Mouse (Mus musculus) lung, embryonic 15.5 days (tissue): ENCODE data around the gene Fh1. TPM values are rescaled to one million over a fixed set of nuclear protein-coding genes. Genes with fewer than 3 reads are reported as not detected.

Source experiments
- ATAC-seq: fragments of 200-750 bp; cut with Nextera tagmentation; 2 replicates; pipeline ENCODE4 v1.8.0; 2017; ENCODE audit warnings: moderate number of reproducible peaks, borderline replicate concordance; ENCODE audit not compliant: low FRiP score, low TSS enrichment; ENCODE audit errors: extremely low read depth
- H3K27ac ChIP-seq: fragments of 300-500 bp; sonication (generic); 2 replicates; pipeline ENCODE4 v1.5.1; 2015; ENCODE audit warnings: moderate library complexity, mild to moderate bottlenecking, inconsistent platforms
- H3K27me3 ChIP-seq: fragments of 300-500 bp; sonication (generic); 2 replicates; pipeline ENCODE4 v1.6.1; 2015; ENCODE audit warnings: inconsistent platforms
- H3K36me3 ChIP-seq: fragments of 300-500 bp; sonication (generic); 2 replicates; pipeline ENCODE4 v1.6.1; 2015; ENCODE audit warnings: inconsistent platforms
- H3K4me1 ChIP-seq: fragments of 300-500 bp; sonication (generic); 2 replicates; pipeline ENCODE4 v1.6.1; 2015; ENCODE audit warnings: inconsistent platforms
- H3K4me2 ChIP-seq: fragments of 300-500 bp; sonication (generic); 2 replicates; pipeline ENCODE4 v1.6.1; 2015; ENCODE audit warnings: inconsistent platforms, mild to moderate bottlenecking, moderate library complexity
- H3K4me3 ChIP-seq: fragments of 300-500 bp; sonication (generic); 2 replicates; pipeline ENCODE4 v1.5.1; 2015; ENCODE audit warnings: mild to moderate bottlenecking, inconsistent platforms
- H3K9ac ChIP-seq: fragments of 300-500 bp; sonication (generic); 2 replicates; pipeline ENCODE4 v1.6.1; 2015; ENCODE audit warnings: inconsistent platforms
- H3K9me3 ChIP-seq: fragments of 300-500 bp; sonication (generic); 2 replicates; pipeline ENCODE4 v1.6.1; 2016; ENCODE audit warnings: inconsistent platforms
- WGBS: fragments of 180-500 bp; shearing (Covaris S2); methylation state at CpG from one replicate; pipeline ENCODE4 v1.1.7; 2015; 5-methylcytosine and 5-hydroxymethylcytosine counted together
- polyA plus RNA-seq: library from polyadenylated mRNA; unstranded; fragments of >200 nt; fragmentation: Nextera tagmentation; extraction: Ambion mirVana; gene quantifications from 2 replicates; pipeline ENCODE4 v1.2.1, GENCODE M21; 2015

Gene Fh1
- polyA plus RNA-seq, 1 experiment from 2014 or later: 109 TPM

DNA sequence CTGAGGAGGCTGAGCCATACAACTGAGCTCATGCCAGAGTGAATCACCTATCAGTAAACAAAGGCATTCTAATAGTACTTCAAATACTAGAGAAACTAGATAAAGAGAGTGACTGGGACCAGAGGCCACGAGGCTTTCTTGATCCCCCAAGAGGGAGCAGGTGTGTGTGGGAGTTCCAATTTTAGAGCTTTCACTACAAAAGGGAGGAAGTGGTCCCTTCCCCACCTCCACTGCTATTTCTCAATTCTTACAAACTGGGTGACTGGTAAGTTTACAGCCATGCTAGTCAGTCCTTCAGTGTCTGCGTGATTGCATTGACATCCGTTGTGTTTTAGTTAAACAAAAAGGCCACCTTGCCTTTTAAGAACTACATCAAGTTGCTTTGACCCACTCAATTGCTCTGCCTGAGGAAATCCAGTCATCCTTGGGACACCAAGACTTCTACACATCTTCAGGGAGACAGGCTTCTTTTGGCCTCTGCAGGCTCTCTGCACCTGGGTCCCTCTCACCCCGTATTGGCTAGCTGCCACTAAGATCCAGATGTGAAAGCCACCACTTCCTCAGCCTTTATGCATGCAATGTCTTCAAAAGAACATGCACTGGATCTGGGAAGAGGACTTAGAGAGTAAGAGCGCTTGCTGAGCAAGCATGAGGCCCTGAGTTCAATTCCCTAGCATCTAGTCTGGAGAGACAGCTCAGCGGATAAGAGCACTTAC is 15.2 kb upstream of the Fh1 start:
- ATAC-seq: no peak
- H3K4me1 ChIP-seq: no peaks in the 10 kb centered on the region
- 71% methylated on average over 6 of the region's 6 CpGs for WGBS

DNA sequence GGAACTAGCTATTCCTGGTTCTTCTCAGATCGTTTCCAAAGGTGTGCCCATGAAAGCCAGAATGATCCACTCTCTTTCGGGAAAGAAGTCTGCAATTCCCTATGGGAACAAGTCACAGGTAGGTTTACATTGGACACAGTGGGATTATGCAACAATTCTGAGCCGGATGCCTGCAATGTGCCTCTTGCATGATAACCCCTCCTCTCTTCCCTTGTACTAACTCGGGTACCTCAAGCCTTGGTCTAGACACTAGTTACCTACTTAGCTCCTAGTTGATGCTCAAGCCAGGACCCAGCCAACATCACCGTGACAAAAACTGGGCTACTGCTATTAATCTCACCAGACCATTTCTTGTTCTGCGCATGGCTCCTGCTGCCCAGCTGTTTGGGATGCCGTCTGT is 13.6 kb upstream of the Fh1 start:
- 78% methylated on average over 7 of the region's 7 CpGs for WGBS

More for the DNA sequence above, 15.2 kb upstream of the Fh1 start:
- no peak overlapping the region for H3K4me2 ChIP-seq
- no peak overlapping the region for H3K27ac ChIP-seq
- no peaks in the 10 kb centered on the region for H3K27me3 ChIP-seq
- no peaks in the 10 kb centered on the region for H3K9me3 ChIP-seq
- no peak overlapping the region for H3K9ac ChIP-seq
- H3K36me3 ChIP-seq: no peaks in the 10 kb centered on the region
- no peak overlapping the region for H3K4me3 ChIP-seq

DNA sequence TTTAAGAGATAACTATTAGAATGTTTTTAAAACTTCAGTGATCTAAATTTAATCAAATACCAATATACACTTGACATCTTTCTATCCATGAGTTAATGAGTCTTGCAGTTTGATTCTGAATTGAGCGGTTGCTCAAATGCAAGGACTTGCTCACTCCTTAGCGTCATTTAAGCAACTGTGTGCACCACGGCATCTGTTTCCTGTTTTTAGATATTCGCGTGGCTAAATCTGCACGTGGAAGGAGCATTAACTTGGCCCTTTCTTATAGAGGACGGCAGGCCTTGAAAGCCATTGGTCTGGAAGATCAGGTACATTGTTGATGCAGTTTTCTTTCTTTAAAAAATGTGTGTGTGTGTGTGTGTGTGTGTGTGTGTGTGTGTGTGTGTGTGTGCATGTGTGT is 12.2 kb upstream of the Fh1 start:
- H3K4me1 ChIP-seq: no peaks in the 10 kb centered on the region
- no peak overlapping the region for H3K9ac ChIP-seq
- WGBS: 68% methylated on average over 7 of the region's 7 CpGs
- no peak overlapping the region for H3K4me3 ChIP-seq
- no peak overlapping the region for H3K27ac ChIP-seq
- no peaks in the 10 kb centered on the region for H3K9me3 ChIP-seq
- no peak overlapping the region for H3K4me2 ChIP-seq
- ATAC-seq: no peak
- H3K27me3 ChIP-seq: no peaks in the 10 kb centered on the region
- no peaks in the 10 kb centered on the region for H3K36me3 ChIP-seq

More for the DNA sequence above, 13.6 kb upstream of the Fh1 start:
- no peak overlapping the region for H3K27ac ChIP-seq
- H3K4me2 ChIP-seq: no peak overlapping the region
- no peak overlapping the region for H3K9ac ChIP-seq
- H3K9me3 ChIP-seq: no peaks in the 10 kb centered on the region
- no peaks in the 10 kb centered on the region for H3K27me3 ChIP-seq
- ATAC-seq: no peak
- H3K36me3 ChIP-seq: no peaks in the 10 kb centered on the region
- H3K4me1 ChIP-seq: no peaks in the 10 kb centered on the region
- no peak overlapping the region for H3K4me3 ChIP-seq

DNA sequence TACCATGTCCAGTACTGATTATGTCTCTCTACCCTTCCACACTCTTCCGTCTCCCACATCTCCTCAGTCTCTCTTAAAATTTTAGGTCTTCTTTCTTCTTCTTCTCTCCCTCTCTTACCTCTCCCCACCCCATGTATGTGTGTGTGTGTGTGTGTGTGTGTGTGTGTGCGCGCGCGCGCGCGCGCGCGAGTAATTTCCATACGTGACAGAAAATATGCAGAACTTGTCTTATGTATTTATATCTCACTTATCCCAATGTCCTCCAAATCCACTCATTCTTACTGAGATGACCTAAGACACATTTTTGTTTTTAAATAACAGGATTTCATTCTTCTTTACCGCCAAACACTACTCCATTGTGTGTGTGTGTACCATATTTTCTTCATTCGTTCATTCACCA is 7.0 kb upstream of the Fh1 start:
- no peak overlapping the region for H3K9ac ChIP-seq
- no peaks in the 10 kb centered on the region for H3K27me3 ChIP-seq
- WGBS: 95% methylated on average over 14 of the region's 14 CpGs
- H3K4me3 ChIP-seq: no peak overlapping the region
- H3K27ac ChIP-seq: no peak overlapping the region
- H3K9me3 ChIP-seq: no peaks in the 10 kb centered on the region
- H3K36me3 ChIP-seq: no peaks in the 10 kb centered on the region
- no peak for ATAC-seq
- no peaks in the 10 kb centered on the region for H3K4me1 ChIP-seq
- H3K4me2 ChIP-seq: no peak overlapping the region

DNA sequence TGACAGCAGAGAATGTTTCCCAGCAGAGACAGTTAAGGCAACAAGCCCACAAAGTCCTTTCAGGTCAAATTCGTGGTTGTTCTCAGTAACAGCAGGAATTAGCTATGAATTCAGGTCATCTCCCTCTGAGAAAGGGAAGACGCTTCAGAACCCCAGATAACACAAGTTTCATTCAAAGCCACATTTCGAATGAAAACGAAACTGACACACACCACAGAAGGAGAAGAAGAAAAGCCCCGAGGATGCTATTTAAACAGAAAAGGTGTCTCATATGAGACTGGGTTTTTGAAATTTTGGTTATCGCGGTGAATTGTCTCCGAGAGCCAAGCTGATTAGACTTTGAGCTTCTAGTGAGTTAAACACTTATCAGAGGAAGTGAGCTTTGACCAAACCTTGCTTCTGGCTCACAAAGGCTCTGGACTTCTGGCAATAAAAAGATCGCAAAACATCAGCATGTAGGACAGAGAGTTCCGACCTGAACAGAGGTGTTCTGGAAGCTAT is 6.3 kb upstream of the Fh1 start:
- Histone ChIP-seq H3K9me3 (no peaks in the 10 kb centered on the region), H3K9ac (no peak overlapping the region), H3K4me3 (no peak overlapping the region), H3K27ac (no peak overlapping the region), H3K4me1 (no peaks in the 10 kb centered on the region), H3K4me2 (no peak overlapping the region), H3K27me3 (no peaks in the 10 kb centered on the region), H3K36me3 (no peaks in the 10 kb centered on the region)
- 72% methylated on average over 10 of the region's 10 CpGs for WGBS
- ATAC-seq: no peak

DNA sequence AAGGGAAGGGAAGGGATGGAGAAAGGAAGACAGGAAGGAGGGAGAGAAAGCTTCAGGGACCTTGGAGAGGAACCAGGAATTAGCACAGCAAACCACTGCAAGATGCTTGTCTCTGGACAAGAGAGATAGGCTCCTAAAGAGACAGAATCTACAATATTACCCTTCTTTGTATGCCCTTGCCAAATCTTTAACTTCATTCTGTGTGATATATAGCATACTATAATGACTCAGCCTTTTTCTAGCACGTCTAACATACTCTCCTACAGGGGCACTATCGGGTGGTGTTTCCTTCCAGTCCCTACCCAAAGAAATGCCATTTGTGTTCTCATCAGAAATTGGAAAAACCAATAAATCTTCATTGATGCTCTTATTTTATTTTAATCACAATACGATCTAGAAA is 5.6 kb upstream of the Fh1 start:
- no peak overlapping the region for H3K27ac ChIP-seq
- 76% methylated on average over 3 of the region's 3 CpGs for WGBS
- H3K9ac ChIP-seq: no peak overlapping the region
- H3K27me3 ChIP-seq: no peaks in the 10 kb centered on the region
- H3K36me3 ChIP-seq: no peaks in the 10 kb centered on the region
- no peak overlapping the region for H3K4me3 ChIP-seq
- H3K4me1 ChIP-seq: no peaks in the 10 kb centered on the region
- H3K9me3 ChIP-seq: no peaks in the 10 kb centered on the region
- no peak overlapping the region for H3K4me2 ChIP-seq
- no peak for ATAC-seq

DNA sequence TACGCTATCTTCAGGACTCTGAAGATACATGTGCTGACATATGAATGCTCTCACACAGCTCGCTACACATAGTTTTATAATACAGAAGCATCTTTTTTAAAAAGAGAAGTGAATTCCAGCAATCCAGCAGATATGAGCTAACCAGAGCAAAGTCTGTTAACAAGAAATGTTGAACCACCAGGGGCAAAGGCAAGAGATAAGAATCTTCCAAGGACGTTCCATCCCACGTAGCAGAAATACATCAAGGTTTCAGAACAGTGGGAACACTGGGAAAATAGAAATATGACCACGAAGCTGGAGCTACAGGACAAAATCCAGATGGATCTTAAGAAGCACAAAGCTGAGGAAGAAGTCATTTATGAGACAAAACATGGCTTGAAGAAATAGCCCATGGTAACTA is 4.9 kb upstream of the Fh1 start:
- H3K9ac ChIP-seq: no peak overlapping the region
- H3K9me3 ChIP-seq: no peaks in the 10 kb centered on the region
- no peak overlapping the region for H3K27ac ChIP-seq
- no peak overlapping the region for H3K4me3 ChIP-seq
- H3K4me1 ChIP-seq: no peaks in the 10 kb centered on the region
- H3K27me3 ChIP-seq: no peaks in the 10 kb centered on the region
- no peak overlapping the region for H3K4me2 ChIP-seq
- ATAC-seq: no peak
- H3K36me3 ChIP-seq: no peaks in the 10 kb centered on the region
- 71% methylated on average over 5 of the region's 5 CpGs for WGBS

DNA sequence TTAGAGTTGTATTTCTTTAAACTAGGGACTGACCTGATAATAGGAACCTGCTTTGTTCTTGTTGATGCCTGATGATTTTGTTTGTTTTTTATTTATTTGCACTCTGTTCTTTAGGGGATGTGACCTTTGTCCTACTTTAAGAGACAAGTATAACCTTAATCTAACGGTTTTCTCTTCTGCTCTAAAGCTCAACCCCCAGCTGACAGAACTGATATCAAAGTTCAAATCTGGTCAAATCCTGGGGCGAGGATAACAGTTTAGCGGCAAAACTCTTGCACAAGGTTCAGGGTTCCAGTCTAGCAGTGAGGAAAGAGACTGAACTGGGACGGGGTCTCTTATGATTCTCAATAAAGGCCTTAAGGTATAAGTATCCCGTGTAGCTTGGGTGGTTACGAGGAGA is 3.8 kb upstream of the Fh1 start:
- Histone ChIP-seq H3K4me3 (no peak overlapping the region), H3K27me3 (no peaks in the 10 kb centered on the region)
- 80% methylated on average over 6 of the region's 6 CpGs for WGBS

DNA sequence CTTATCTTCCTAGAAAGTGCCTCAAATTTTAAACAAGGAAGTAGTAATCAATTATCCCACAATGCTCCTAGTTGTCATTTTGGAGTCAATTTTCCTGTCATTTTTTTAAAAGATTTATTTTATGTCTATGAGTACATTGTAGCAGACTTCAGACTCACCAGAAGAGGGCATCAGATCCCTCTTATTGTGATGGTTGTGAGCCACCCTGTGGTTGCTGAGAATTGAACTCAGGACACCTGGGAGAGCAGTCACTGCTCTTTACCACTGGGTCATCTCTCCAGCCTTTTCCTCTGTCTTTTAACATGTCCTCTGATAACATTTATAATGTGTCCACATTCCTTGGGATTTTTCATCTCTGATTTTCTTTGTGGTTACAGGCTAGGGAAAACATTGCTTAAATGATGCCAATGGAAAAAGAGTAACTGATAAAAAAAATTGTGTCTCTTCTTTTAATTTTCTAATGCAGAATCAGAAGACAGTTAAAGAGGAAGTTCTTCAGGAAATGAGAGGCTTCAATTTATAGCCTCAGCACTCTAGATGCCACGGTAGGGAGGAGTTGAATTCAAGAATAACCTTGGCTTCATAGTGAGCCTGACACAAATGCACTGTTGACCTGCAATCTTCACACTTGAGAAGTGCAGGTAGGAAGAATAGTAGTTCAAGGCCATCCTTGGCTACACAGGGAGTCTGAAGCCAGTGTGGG is 706 bp upstream of the Fh1 start:
- Histone ChIP-seq H3K9ac (no peak overlapping the region), H3K4me2 (peak overlapping the region; percentile 57), H3K4me3 (peak overlapping the region; percentile 84), H3K4me1 (peaks cover 8% of the 10 kb centered on the region), H3K36me3 (no peaks in the 10 kb centered on the region), H3K27me3 (no peaks in the 10 kb centered on the region), H3K27ac (peak overlapping the region; percentile 86), H3K9me3 (no peaks in the 10 kb centered on the region)
- ATAC-seq: peak; percentile 41; the same call in 1 of the 2 replicates
- WGBS: 63% methylated on average over 1 of the region's 1 CpGs

More for the DNA sequence above, 3.8 kb upstream of the Fh1 start:
- no peak overlapping the region for H3K9ac ChIP-seq
- ATAC-seq: no peak
- H3K27ac ChIP-seq: no peak overlapping the region
- no peak overlapping the region for H3K4me2 ChIP-seq
- H3K4me1 ChIP-seq: peaks cover 5% of the 10 kb centered on the region
- H3K9me3 ChIP-seq: no peaks in the 10 kb centered on the region
- H3K36me3 ChIP-seq: no peaks in the 10 kb centered on the region

DNA sequence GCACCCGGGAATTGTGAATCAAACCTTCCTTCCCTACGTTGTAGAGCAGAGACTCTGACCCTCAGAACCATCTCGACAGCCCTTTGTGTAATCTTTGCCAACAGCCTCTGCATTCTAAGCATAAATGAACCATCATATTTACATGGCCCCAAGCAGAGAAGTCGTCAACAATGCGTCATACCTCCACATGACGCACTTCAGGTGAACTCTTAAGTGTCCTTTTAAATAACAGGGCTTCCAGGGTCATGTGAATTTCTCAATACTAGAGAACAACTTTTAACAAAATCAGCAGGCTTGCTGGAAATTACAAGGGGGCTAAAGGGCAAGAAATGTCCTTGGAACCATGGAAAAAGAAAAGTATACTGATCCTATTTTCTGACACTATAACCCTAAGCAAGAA is 1.8 kb downstream of the Fh1 start:
- H3K9ac ChIP-seq: no peak overlapping the region
- peaks cover 8% of the 10 kb centered on the region for H3K4me1 ChIP-seq
- no peaks in the 10 kb centered on the region for H3K9me3 ChIP-seq
- peaks cover 3% of the 10 kb centered on the region; the same call in 1 of the 2 replicates for H3K36me3 ChIP-seq
- no peaks in the 10 kb centered on the region for H3K27me3 ChIP-seq
- ATAC-seq: no peak
- WGBS: 73% methylated on average over 6 of the region's 6 CpGs
- no peak overlapping the region for H3K4me3 ChIP-seq
- no peak overlapping the region for H3K4me2 ChIP-seq
- H3K27ac ChIP-seq: no peak overlapping the region

DNA sequence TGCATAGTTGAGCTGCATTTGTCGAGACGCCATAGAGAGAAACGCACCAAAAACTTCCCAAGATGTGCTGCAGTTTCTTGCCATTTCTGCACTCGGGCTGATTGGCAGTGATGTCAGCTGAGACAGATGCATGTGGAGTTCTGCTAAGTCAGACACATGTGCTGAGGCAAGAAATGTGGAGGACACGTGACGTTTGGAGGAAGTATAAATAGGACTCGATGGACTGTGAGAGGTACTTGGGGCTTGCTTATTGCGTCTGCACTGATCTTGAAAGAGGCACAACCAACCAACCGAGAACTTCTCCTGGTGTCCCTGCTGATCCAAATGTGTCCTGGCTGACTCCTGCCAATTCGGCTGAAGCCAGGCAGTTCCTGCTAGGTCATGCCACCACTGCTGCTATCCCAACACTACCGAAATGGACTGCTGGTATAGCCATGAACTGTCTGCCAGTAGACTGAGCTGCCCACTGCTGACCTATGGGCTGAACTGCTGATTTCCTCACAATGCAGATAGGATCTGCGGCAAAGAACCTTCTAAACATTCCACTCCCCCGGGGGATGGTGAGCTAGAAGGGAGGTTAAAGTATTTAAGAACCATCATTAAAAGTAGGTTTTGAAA is 5.5 kb downstream of the Fh1 start, which contains the start of gene Kmo:
Gene Kmo, plus strand, starts transcription at position 568 of the 618 bp plus-strand sequence.
- Histone ChIP-seq H3K9ac (no peak within 1 kb of the TSS), H3K36me3 (peaks cover 33% of the 10 kb centered on the region), H3K27me3 (no peaks in the 10 kb centered on the region), H3K4me2 (no peak within 1 kb of the TSS), H3K4me1 (peaks cover 8% of the 10 kb centered on the region), H3K4me3 (no peak within 1 kb of the TSS), H3K9me3 (no peaks in the 10 kb centered on the region), H3K27ac (no peak within 1 kb of the TSS)
- WGBS: 93% methylated on average over 13 of the region's 13 CpGs
- no peak for ATAC-seq

DNA sequence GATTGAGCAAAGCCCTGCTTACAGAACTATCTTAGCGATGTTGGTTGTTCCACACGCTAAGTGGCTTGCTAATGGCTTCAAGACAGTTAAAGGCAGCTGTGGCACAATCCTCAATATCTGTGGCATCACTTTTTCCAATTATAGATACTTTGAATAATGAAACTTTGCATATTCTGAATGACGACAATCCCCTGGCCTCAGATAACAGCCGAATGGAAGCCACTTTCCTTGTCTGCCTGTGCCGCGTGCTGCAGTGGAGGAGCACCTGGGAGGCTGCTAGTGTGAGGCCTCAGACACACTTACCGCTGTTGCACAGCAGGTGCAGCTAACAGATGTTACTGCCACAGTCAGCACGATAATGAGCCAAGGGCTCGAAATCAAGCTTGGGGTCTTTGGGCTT is 10.4 kb downstream of the Fh1 start:
- no peak for ATAC-seq
- peaks cover 68% of the 10 kb centered on the region for H3K36me3 ChIP-seq
- H3K4me2 ChIP-seq: no peak overlapping the region

More for the DNA sequence above, 10.4 kb downstream of the Fh1 start:
- Histone ChIP-seq H3K27ac (no peak overlapping the region), H3K4me1 (no peaks in the 10 kb centered on the region), H3K4me3 (no peak overlapping the region), H3K27me3 (no peaks in the 10 kb centered on the region), H3K9me3 (no peaks in the 10 kb centered on the region), H3K9ac (no peak overlapping the region)
- WGBS: 93% methylated on average over 9 of the region's 9 CpGs
